Mouse (Mus musculus) MEL (cell line): ENCODE results near the gene Alg11. TPM values are rescaled to one million over a fixed set of nuclear protein-coding genes. Genes with fewer than 3 reads are reported as not detected.

Source experiments
- DNase-seq: peaks from one replicate; pipeline ENCODE4 v3.0.0; 2011; ENCODE audit warnings: low read depth, low spot score
- H3K27ac ChIP-seq: 2 replicates; pipeline ENCODE4 v1.5.1; 2012; ENCODE audit warnings: low read depth, mild to moderate bottlenecking, control low read depth, low read length, moderate library complexity; ENCODE audit not compliant: control insufficient read depth
- H3K27me3 ChIP-seq, 2 experiments: fragments of 150-350 bp in 1 of 2; sonication (generic) in 1 of 2; 2 replicates each; pipeline ENCODE4 v1.6.1; 2012; ENCODE audit warnings: low read length in 2 of 2, mild to moderate bottlenecking in 2 of 2, improper control_type of control experiment in 1 of 2, moderate library complexity in 1 of 2; ENCODE audit not compliant: insufficient read depth in 2 of 2, control insufficient read depth in 1 of 2
- H3K36me3 ChIP-seq, 2 experiments: 2 replicates each; pipeline ENCODE4 v1.6.1; 2012 to 2014; ENCODE audit warnings: low read length in 2 of 2, improper control_type of control experiment in 1 of 2, inconsistent platforms in 1 of 2, mild to moderate bottlenecking in 1 of 2; ENCODE audit not compliant: insufficient read depth in 2 of 2, control insufficient read depth in 1 of 2
- H3K4me1 ChIP-seq, 2 experiments: fragments of 150-350 bp in 1 of 2; sonication (generic) in 1 of 2; 2 replicates each; pipeline ENCODE4 v1.6.1; 2012; ENCODE audit warnings: low read length in 2 of 2, improper control_type of control experiment in 1 of 2, mild to moderate bottlenecking in 1 of 2; ENCODE audit not compliant: insufficient read depth in 2 of 2, control insufficient read depth in 1 of 2
- H3K4me3 ChIP-seq, 2 experiments: fragments of 150-350 bp in 1 of 2; sonication (generic) in 1 of 2; 2 replicates each; pipeline ENCODE4 v1.5.1; 2012; ENCODE audit warnings: low read depth in 2 of 2, low read length in 2 of 2, mild to moderate bottlenecking in 2 of 2, moderate library complexity in 2 of 2, control low read depth in 1 of 2, improper control_type of control experiment in 1 of 2; ENCODE audit not compliant: control insufficient read depth in 1 of 2, insufficient read depth in 1 of 2
- H3K79me2 ChIP-seq: 2 replicates; pipeline ENCODE4 v1.6.1; 2012; ENCODE audit warnings: mild to moderate bottlenecking, low read length, moderate library complexity; ENCODE audit not compliant: control insufficient read depth, poor library complexity, insufficient read depth
- H3K9ac ChIP-seq: 2 replicates; pipeline ENCODE4 v1.6.1; 2012; ENCODE audit warnings: low read depth, mild to moderate bottlenecking, control low read depth, low read length, moderate library complexity; ENCODE audit not compliant: control insufficient read depth, poor library complexity, severe bottlenecking
- H3K9me3 ChIP-seq: fragments of 150-350 bp; sonication (generic); replicated peaks from 2 replicates; pipeline ENCODE4 v1.6.1; 2012; ENCODE audit warnings: mild to moderate bottlenecking, low read length, improper control_type of control experiment, moderate library complexity; ENCODE audit not compliant: insufficient read depth
- CHD1 ChIP-seq: IDR thresholded peaks from 2 replicates; pipeline ENCODE4 v1.6.1; 2012; ENCODE audit warnings: low read depth, mild to moderate bottlenecking, inconsistent platforms, low read length, improper control_type of control experiment
- ELF1 ChIP-seq: IDR thresholded peaks from 2 replicates; pipeline ENCODE4 v1.6.1; 2014; ENCODE audit warnings: low read depth, mild to moderate bottlenecking, inconsistent platforms, low read length, improper control_type of control experiment, moderate library complexity
- EP300 ChIP-seq, 2 experiments: IDR thresholded peaks; 2 replicates each; pipeline ENCODE4 v1.6.1; 2011; ENCODE audit warnings: improper control_type of control experiment in 2 of 2, low read length in 2 of 2, low read depth in 1 of 2, mild to moderate bottlenecking in 1 of 2
- ETS1 ChIP-seq: IDR thresholded peaks from 2 replicates; pipeline ENCODE4 v1.6.1; 2012; ENCODE audit warnings: low read depth, mild to moderate bottlenecking, inconsistent platforms, low read length, improper control_type of control experiment, moderate library complexity
- GABPA ChIP-seq: IDR thresholded peaks from 2 replicates; pipeline ENCODE4 v1.6.1; 2012; ENCODE audit warnings: low read depth, mild to moderate bottlenecking, inconsistent platforms, low read length, improper control_type of control experiment, moderate library complexity
- GATA1 ChIP-seq: IDR thresholded peaks from 2 replicates; pipeline ENCODE4 v1.6.1; 2011; ENCODE audit warnings: low read depth, low read length, improper control_type of control experiment
- HCFC1 ChIP-seq: IDR thresholded peaks from 2 replicates; pipeline ENCODE4 v1.6.1; 2012; ENCODE audit warnings: low read depth, mild to moderate bottlenecking, inconsistent platforms, low read length, improper control_type of control experiment, moderate library complexity
- MAX ChIP-seq: IDR thresholded peaks from 2 replicates; pipeline ENCODE4 v1.6.1; 2011; ENCODE audit warnings: low read length, improper control_type of control experiment
- MAZ ChIP-seq: IDR thresholded peaks from 2 replicates; pipeline ENCODE4 v1.6.1; 2012; ENCODE audit warnings: low read depth, mild to moderate bottlenecking, inconsistent platforms, low read length, improper control_type of control experiment
- MXI1 ChIP-seq: IDR thresholded peaks from 2 replicates; pipeline ENCODE4 v1.6.1; 2011; ENCODE audit warnings: mild to moderate bottlenecking, low read depth, low read length, improper control_type of control experiment
- MYB ChIP-seq: IDR thresholded peaks from 2 replicates; pipeline ENCODE4 v1.6.1; 2011; ENCODE audit warnings: mild to moderate bottlenecking, low read depth, low read length, improper control_type of control experiment
- MYC ChIP-seq: IDR thresholded peaks from 2 replicates; pipeline ENCODE4 v1.6.1; 2011; ENCODE audit warnings: low read depth, mild to moderate bottlenecking, low read length, improper control_type of control experiment, moderate library complexity
- NELFE ChIP-seq: IDR thresholded peaks from 2 replicates; pipeline ENCODE4 v1.6.1; 2011; ENCODE audit warnings: low read depth, low read length, improper control_type of control experiment
- POLR2A ChIP-seq, 2 experiments: IDR thresholded peaks; 2 replicates each; pipeline ENCODE4 v1.6.1; 2011 to 2012; ENCODE audit warnings: low read length in 2 of 2, mild to moderate bottlenecking in 2 of 2, control low read depth in 1 of 2, improper control_type of control experiment in 1 of 2, low read depth in 1 of 2, moderate library complexity in 1 of 2; ENCODE audit not compliant: control insufficient read depth in 1 of 2, insufficient read depth in 1 of 2, poor library complexity in 1 of 2
- POLR2AphosphoS2 ChIP-seq: IDR thresholded peaks from 2 replicates; pipeline ENCODE4 v1.6.1; 2011; ENCODE audit warnings: low read length, improper control_type of control experiment
- RAD21 ChIP-seq: IDR thresholded peaks from 2 replicates; pipeline ENCODE4 v1.6.1; 2011; ENCODE audit warnings: mild to moderate bottlenecking, low read depth, low read length, improper control_type of control experiment
- RCOR1 ChIP-seq: IDR thresholded peaks from 2 replicates; pipeline ENCODE4 v1.6.1; 2012; ENCODE audit warnings: low read depth, mild to moderate bottlenecking, inconsistent platforms, low read length, improper control_type of control experiment
- SIN3A ChIP-seq: IDR thresholded peaks from 2 replicates; pipeline ENCODE4 v1.6.1; 2012; ENCODE audit warnings: low read length, improper control_type of control experiment, inconsistent platforms
- SMC3 ChIP-seq: IDR thresholded peaks from 2 replicates; pipeline ENCODE4 v1.6.1; 2011; ENCODE audit warnings: low read depth, low read length, improper control_type of control experiment
- TAL1 ChIP-seq: IDR thresholded peaks from 2 replicates; pipeline ENCODE4 v1.6.1; 2012; ENCODE audit warnings: mild to moderate bottlenecking, inconsistent platforms, low read length, moderate library complexity, mixed read lengths
- TBP ChIP-seq: IDR thresholded peaks from 2 replicates; pipeline ENCODE4 v1.8.0; 2011; ENCODE audit warnings: low read depth, low read length, improper control_type of control experiment
- TCF12 ChIP-seq: IDR thresholded peaks from 2 replicates; pipeline ENCODE4 v1.6.1; 2014; ENCODE audit warnings: low read depth, mild to moderate bottlenecking, inconsistent platforms, low read length, improper control_type of control experiment, moderate library complexity
- USF1 ChIP-seq: IDR thresholded peaks from 2 replicates; pipeline ENCODE4 v1.6.1; 2014; ENCODE audit warnings: low read depth, mild to moderate bottlenecking, inconsistent platforms, low read length, improper control_type of control experiment, moderate library complexity
- ZMIZ1 ChIP-seq: IDR thresholded peaks from 2 replicates; pipeline ENCODE4 v1.6.1; 2012; ENCODE audit warnings: low read depth, mild to moderate bottlenecking, inconsistent platforms, low read length, improper control_type of control experiment, moderate library complexity
- polyA plus RNA-seq, 2 experiments: library from polyadenylated mRNA; stranded (reverse) in 1 of 2; unstranded in 1 of 2; fragments of >175 nt in 1 of 2; fragments of >200 nt in 1 of 2; gene quantifications; 2 replicates each; pipeline versions ENCODE4 v1.2.1 to v1.2.4; 2012; ENCODE audit warnings: low replicate concordance in 2 of 2, low read depth in 1 of 2; ENCODE audit not compliant: insufficient read length in 2 of 2, insufficient read depth in 1 of 2, missing spikeins in 1 of 2
- total RNA-seq: library from RNA; depleted of rRNA; stranded (reverse); fragments of 300-350 nt; gene quantifications from 2 replicates; pipeline ENCODE4 v1.2.3, GENCODE M21; 2012

Gene Alg11
- total and polyA plus RNA-seq, 3 experiments = 17.2 to 55.0 (median 22.2) TPM

- peak; percentile 34; the same call in 1 of the 2 replicates for TF ChIP-seq TAL1
- peak; percentile 75 for TF ChIP-seq TBP
Observed at GRCm38 (mm10) chr8:22056850-22057249, 3.7 kb upstream of the Alg11 start (continued).

- H3K4me3 ChIP-seq = peak overlapping the region; percentile 90 to 92
- peaks cover 14 to 36% of the 10 kb centered on the region in 2 experiments for H3K4me1 ChIP-seq
- no peaks in the 10 kb centered on the region for H3K27me3 ChIP-seq
- TF ChIP-seq MYC (peak; percentile 71), GATA1 (peak; percentile 90), MXI1 (no peak), USF1 (no peak), POLR2A (IDR thresholded peaks at IDR 0.05; ENCODE audit: control insufficient read depth in 1 of 2, insufficient read depth in 1 of 2, low read depth in 1 of 2, low read length in 2 of 2, poor library complexity in 1 of 2) (peak in 1 of 2 experiments; percentile 81; a peak in 2 of 4 replicates), RAD21 (no peak), NELFE (peak; percentile 54; the same call in 1 of the 2 replicates), RCOR1 (no peak), GABPA (no peak), POLR2AphosphoS2 (0 out of 2 replicates have a peak, but pooled peaks have one; percentile 17), ELF1 (no peak), HCFC1 (0 out of 2 replicates have a peak, but pooled peaks have one; percentile 22), MAZ (peak; percentile 35; the same call in 1 of the 2 replicates), MAX (peak; percentile 35; the same call in 1 of the 2 replicates), MYB (peak; percentile 96), TCF12 (peak; percentile 86), TBP (peak; percentile 90), TAL1 (peak; percentile 52), ETS1 (peak; percentile 76), EP300 (IDR thresholded peaks at IDR 0.05; ENCODE audit: low read depth in 1 of 2, low read length in 2 of 2) (peak; percentile 92 to 97), SMC3 (no peak), SIN3A (peak; percentile 91), ZMIZ1 (peak; percentile 68), CHD1 (no peak)
- H3K27ac ChIP-seq = peak overlapping the region; percentile 99
- peaks cover 0 to 46% of the 10 kb centered on the region in 2 experiments; a peak in 3 of 4 replicates for H3K36me3 ChIP-seq
- peak; percentile 75 for DNase-seq
- H3K9me3 ChIP-seq = no peaks in the 10 kb centered on the region
- H3K79me2 ChIP-seq = peaks cover 76% of the 10 kb centered on the region
- peak overlapping the region; percentile 77 for H3K9ac ChIP-seq
Observed at GRCm38 (mm10) chr8:22058368-22058767, 2.2 kb upstream of the Alg11 start.
